In genomic region chr7:100785426-100785825, GRCm38 (mm10) we compare ENCODE assay signal across 27 mouse cellular contexts.
A peak's percentile ranks its signal among the peaks of the same experiment; 100 is the strongest.
DNase-seq lines count a peak whose midpoint lies in the region; ATAC-seq lines count a peak whose summit lies in the region.
"Had no signal": no experiment of that assay in that cellular context is flagged by ENCODE, and none has a peak within 500 bp of the region (broad histone marks: within the 10 kb centered on the region; RNA-seq: fewer than 3 reads in every experiment).

No protein-coding gene starts in this region.

- WGBS in kidney, embryonic 14.5 days: 28% methylated on average over 4 of the region's 4 CpGs
- WGBS in liver, embryonic 12.5 days (ENCODE audit: insufficient replicate concordance): 69% methylated on average over 4 of the region's 4 CpGs
- WGBS in liver, embryonic 11.5 days: 71% methylated on average over 4 of the region's 4 CpGs
- WGBS in limb, embryonic 12.5 days: 17% methylated on average over 4 of the region's 4 CpGs

- H3K9me3 ChIP-seq in kidney, embryonic 14.5 days (ENCODE audit: control insufficient read depth, low read length): no peaks in the 10 kb centered on the region
- no peaks in the 10 kb centered on the region for H3K9me3 ChIP-seq in liver, embryonic 12.5 days (replicated peaks)
- H3K9me3 ChIP-seq in liver, embryonic 11.5 days (ENCODE audit: control insufficient read depth, low read length): no peaks in the 10 kb centered on the region
- no peaks in the 10 kb centered on the region for H3K9me3 ChIP-seq in limb, embryonic 12.5 days
- H3K9me3 ChIP-seq: embryonic facial prominence, embryonic 15.5 days; heart, embryonic 13.5 days; hindbrain, embryonic 12.5 days; limb, embryonic 13.5 days; megakaryocyte, embryonic 14.5 days; neural tube, embryonic 15.5 days had no signal

- DNase-seq in kidney, adult 11 months: peak; percentile 4
- DNase-seq in liver, embryonic 11.5 days (ENCODE audit: low spot score): no peak
- DNase-seq in embryo, embryonic 10.5 days (ENCODE audit: low spot score): peak; percentile 58
- DNase-seq in spleen, postnatal 4 days (ENCODE audit: low spot score in 2 of 2): no peak
- no peak for DNase-seq in layer of hippocampus, postnatal 36 days
- DNase-seq: adrenal gland, adult 8-10 months; cerebellum, adult 18-20 months; cerebellum, postnatal 14 days; gastrocnemius, postnatal 36 days; heart, adult 2 months; heart, postnatal 14 days; lung, embryonic 14.5 days; midbrain, embryonic 14.5 days; thymus, adult 2 months; thymus, postnatal 4 days had no signal

- 0 out of 2 replicates have a peak, but pooled peaks cover 3% of the 10 kb centered on the region for H3K4me1 ChIP-seq in kidney, embryonic 14.5 days (ENCODE audit: control insufficient read depth, insufficient read depth, low read length)
- peaks cover 50% of the 10 kb centered on the region for H3K4me1 ChIP-seq in liver, embryonic 12.5 days
- H3K4me1 ChIP-seq in liver, embryonic 11.5 days (replicated peaks; ENCODE audit: control insufficient read depth, insufficient read depth, low read length): peaks cover 10% of the 10 kb centered on the region; the same call in 1 of the 2 replicates
- H3K4me1 ChIP-seq in limb, embryonic 12.5 days (replicated peaks): peaks cover 22% of the 10 kb centered on the region

- H3K4me3 ChIP-seq in kidney, embryonic 14.5 days (ENCODE audit: low read length): no peak overlapping the region
- H3K4me3 ChIP-seq in liver, embryonic 12.5 days: no peak overlapping the region
- no peak overlapping the region for H3K4me3 ChIP-seq in liver, embryonic 11.5 days (ENCODE audit: low read depth, low read length)
- no peak overlapping the region for H3K4me3 ChIP-seq in limb, embryonic 12.5 days (replicated peaks)
- H3K4me3 ChIP-seq: embryonic facial prominence, embryonic 15.5 days; heart, adult 2 months; heart, embryonic 13.5 days; hindbrain, embryonic 12.5 days; limb, embryonic 13.5 days; megakaryocyte, embryonic 14.5 days; myocyte; neural tube, embryonic 15.5 days had no signal

- no peaks in the 10 kb centered on the region for H3K36me3 ChIP-seq in kidney, embryonic 14.5 days (ENCODE audit: control insufficient read depth, insufficient read depth, low read length)
- 0 out of 2 replicates have a peak, but pooled peaks cover 4% of the 10 kb centered on the region for H3K36me3 ChIP-seq in liver, embryonic 12.5 days
- H3K36me3 ChIP-seq in liver, embryonic 11.5 days (ENCODE audit: control insufficient read depth, insufficient read depth, low read length): no peaks in the 10 kb centered on the region
- H3K36me3 ChIP-seq in limb, embryonic 12.5 days: no peaks in the 10 kb centered on the region
- H3K36me3 ChIP-seq: embryonic facial prominence, embryonic 15.5 days; hindbrain, embryonic 12.5 days had no signal

- H3K27ac ChIP-seq in kidney, embryonic 14.5 days (ENCODE audit: low read depth, low read length): no peak overlapping the region
- peak overlapping the region; percentile 76 for H3K27ac ChIP-seq in liver, embryonic 12.5 days
- H3K27ac ChIP-seq in liver, embryonic 11.5 days (ENCODE audit: low read depth, low read length): no peak overlapping the region
- peak overlapping the region; percentile 59; the same call in 1 of the 2 replicates for H3K27ac ChIP-seq in limb, embryonic 12.5 days
- H3K27ac ChIP-seq: embryonic facial prominence, embryonic 15.5 days; heart, adult 2 months; heart, embryonic 13.5 days; hindbrain, embryonic 12.5 days; neural tube, embryonic 15.5 days had no signal

- no peak overlapping the region for H3K4me2 ChIP-seq in kidney, embryonic 14.5 days (replicated peaks; ENCODE audit: low read depth, low read length)
- no peak overlapping the region for H3K4me2 ChIP-seq in liver, embryonic 12.5 days
- H3K4me2 ChIP-seq in liver, embryonic 11.5 days: no peak overlapping the region
- no peak overlapping the region for H3K4me2 ChIP-seq in limb, embryonic 12.5 days
- H3K4me2 ChIP-seq: embryonic facial prominence, embryonic 15.5 days; heart, embryonic 13.5 days; hindbrain, embryonic 12.5 days; limb, embryonic 13.5 days; lung, embryonic 14.5 days; neural tube, embryonic 15.5 days had no signal

- H3K27me3 ChIP-seq in kidney, embryonic 14.5 days (ENCODE audit: control insufficient read depth, insufficient read depth, low read length): no peaks in the 10 kb centered on the region
- H3K27me3 ChIP-seq in liver, embryonic 12.5 days (replicated peaks): no peaks in the 10 kb centered on the region
- H3K27me3 ChIP-seq in liver, embryonic 11.5 days (replicated peaks; ENCODE audit: control insufficient read depth, insufficient read depth, low read length): no peaks in the 10 kb centered on the region
- H3K27me3 ChIP-seq in limb, embryonic 12.5 days: no peaks in the 10 kb centered on the region
- H3K27me3 ChIP-seq: embryonic facial prominence, embryonic 15.5 days; heart, embryonic 13.5 days; hindbrain, embryonic 12.5 days; limb, embryonic 13.5 days; megakaryocyte, embryonic 14.5 days; neural tube, embryonic 15.5 days; Patski had no signal

- no peak overlapping the region for H3K9ac ChIP-seq in kidney, embryonic 14.5 days (ENCODE audit: low read depth, low read length)
- H3K9ac ChIP-seq in liver, embryonic 12.5 days: no peak overlapping the region
- no peak overlapping the region for H3K9ac ChIP-seq in liver, embryonic 11.5 days (ENCODE audit: low read depth, low read length)
- H3K9ac ChIP-seq in limb, embryonic 12.5 days (replicated peaks): no peak overlapping the region
- H3K9ac ChIP-seq: embryonic facial prominence, embryonic 15.5 days; heart, embryonic 13.5 days; hindbrain, embryonic 12.5 days; limb, embryonic 13.5 days; lung, embryonic 14.5 days; neural tube, embryonic 15.5 days had no signal

- no peak for ATAC-seq in kidney, embryonic 14.5 days (ENCODE audit: low FRiP score, low TSS enrichment)
- no peak for ATAC-seq in liver, embryonic 12.5 days
- ATAC-seq in liver, embryonic 11.5 days (replicated peaks; ENCODE audit: low FRiP score): no peak
- ATAC-seq in limb, embryonic 12.5 days (ENCODE audit: insufficient number of reproducible peaks, insufficient read depth, low FRiP score, low TSS enrichment, low read depth): no peak
- ATAC-seq: forebrain, embryonic 16.5 days; Patski had no signal

Comparison
In these comparisons a context has a peak if more than half of its experiments do, and no peak if none do; other contexts are left out.
1. H3K27ac ChIP-seq: peak in liver, embryonic 12.5 days (single experiment) and limb, embryonic 12.5 days (single experiment); none in kidney, embryonic 14.5 days (single experiment) and liver, embryonic 11.5 days (single experiment).
2. DNase-seq: peak in kidney, adult 11 months (single experiment) and embryo, embryonic 10.5 days (single experiment); none in liver, embryonic 11.5 days (single experiment), spleen, postnatal 4 days (0 of 2) and layer of hippocampus, postnatal 36 days (0 of 2).